Mouse (Mus musculus) liver, embryonic 14.5 days (tissue): ENCODE measurements around the gene Ampd3. TPM values are rescaled to one million over a fixed set of nuclear protein-coding genes. Genes with fewer than 3 reads are reported as not detected.

ENCODE experiments used
- ATAC-seq: fragments of 200-750 bp; cut with Nextera tagmentation; 2 replicates; pipeline ENCODE4 v1.8.0; 2017; ENCODE audit warnings: moderate number of reproducible peaks, mild to moderate bottlenecking, moderate library complexity; ENCODE audit not compliant: insufficient read depth
- DNase-seq, 3 experiments: peaks; one replicate each; pipeline ENCODE4 v3.0.0-alpha.2; 2012 to 2013; ENCODE audit warnings: low read depth in 3 of 3, low spot score in 3 of 3
- H3K27ac ChIP-seq: fragments of 300-500 bp; sonication (generic); 2 replicates; pipeline ENCODE4 v1.5.1; 2014; ENCODE audit warnings: moderate library complexity, mild to moderate bottlenecking, control low read depth, inconsistent platforms
- H3K27me3 ChIP-seq: fragments of 300-500 bp; sonication (generic); 2 replicates; pipeline ENCODE4 v1.6.1; 2014; ENCODE audit warnings: mild to moderate bottlenecking, low read length, moderate library complexity; ENCODE audit not compliant: control insufficient read depth, insufficient read depth
- H3K36me3 ChIP-seq: fragments of 300-500 bp; sonication (generic); replicated peaks from 2 replicates; pipeline ENCODE4 v1.6.1; 2014; ENCODE audit warnings: low read depth; ENCODE audit not compliant: control insufficient read depth, insufficient read depth
- H3K4me1 ChIP-seq, 2 experiments: fragments of 200-500 bp in 1 of 2; fragments of 300-500 bp in 1 of 2; sonication (generic) in 1 of 2; replicated peaks; 2 replicates each; pipeline ENCODE4 v1.6.1; 2012 to 2014; ENCODE audit warnings: antibody characterized with exemption in 1 of 2, inconsistent platforms in 1 of 2, low read length in 1 of 2; ENCODE audit not compliant: control insufficient read depth in 2 of 2, insufficient read depth in 2 of 2
- H3K4me2 ChIP-seq: fragments of 300-500 bp; sonication (generic); 2 replicates; pipeline ENCODE4 v1.6.1; 2014; ENCODE audit warnings: low read depth, mild to moderate bottlenecking, control low read depth, moderate library complexity
- H3K4me3 ChIP-seq, 2 experiments: fragments of 200-500 bp in 1 of 2; fragments of 300-500 bp in 1 of 2; sonication (generic) in 1 of 2; 2 replicates each; pipeline ENCODE4 v1.5.1; 2012 to 2014; ENCODE audit warnings: low read depth in 2 of 2, low read length in 2 of 2, mild to moderate bottlenecking in 2 of 2, control low read depth in 1 of 2, inconsistent platforms in 1 of 2, moderate library complexity in 1 of 2; ENCODE audit not compliant: insufficient read depth in 1 of 2
- H3K9ac ChIP-seq: fragments of 300-500 bp; sonication (generic); replicated peaks from 2 replicates; pipeline ENCODE4 v1.6.1; 2014; ENCODE audit warnings: mild to moderate bottlenecking, control low read depth, moderate library complexity
- H3K9me3 ChIP-seq: fragments of 300-500 bp; sonication (generic); 2 replicates; pipeline ENCODE4 v1.6.1; 2016; ENCODE audit warnings: low read length, mixed read lengths; ENCODE audit not compliant: control insufficient read depth
- CTCF ChIP-seq: IDR thresholded peaks from 2 replicates; pipeline ENCODE4 v1.5.1; 2016; ENCODE audit warnings: antibody characterized with exemption, low read depth, control low read depth
- EP300 ChIP-seq: IDR thresholded peaks from 2 replicates; pipeline ENCODE4 v1.6.1; 2016; ENCODE audit warnings: antibody characterized with exemption, low read depth
- WGBS: fragments of 180-500 bp; shearing (Covaris S2); extraction: QIAGEN DNeasy Blood & Tissue Kit; methylation state at CpG from one replicate; pipeline ENCODE4 v1.1.7; 2014; ENCODE audit not compliant: insufficient replicate concordance; 5-methylcytosine and 5-hydroxymethylcytosine counted together
- polyA plus RNA-seq, 2 experiments: library from polyadenylated mRNA; depleted of rRNA in 1 of 2; stranded (reverse) in 1 of 2; unstranded in 1 of 2; fragments of >200 nt; fragmentation: Nextera tagmentation in 1 of 2; extraction: Ambion mirVana in 1 of 2; gene quantifications; 2 replicates each; pipeline versions ENCODE4 v1.2.1 to v1.2.3; 2012 to 2014

Ampd3 gene
- polyA plus RNA-seq, 2 experiments, result 21.9 to 28.6 TPM

DNA sequence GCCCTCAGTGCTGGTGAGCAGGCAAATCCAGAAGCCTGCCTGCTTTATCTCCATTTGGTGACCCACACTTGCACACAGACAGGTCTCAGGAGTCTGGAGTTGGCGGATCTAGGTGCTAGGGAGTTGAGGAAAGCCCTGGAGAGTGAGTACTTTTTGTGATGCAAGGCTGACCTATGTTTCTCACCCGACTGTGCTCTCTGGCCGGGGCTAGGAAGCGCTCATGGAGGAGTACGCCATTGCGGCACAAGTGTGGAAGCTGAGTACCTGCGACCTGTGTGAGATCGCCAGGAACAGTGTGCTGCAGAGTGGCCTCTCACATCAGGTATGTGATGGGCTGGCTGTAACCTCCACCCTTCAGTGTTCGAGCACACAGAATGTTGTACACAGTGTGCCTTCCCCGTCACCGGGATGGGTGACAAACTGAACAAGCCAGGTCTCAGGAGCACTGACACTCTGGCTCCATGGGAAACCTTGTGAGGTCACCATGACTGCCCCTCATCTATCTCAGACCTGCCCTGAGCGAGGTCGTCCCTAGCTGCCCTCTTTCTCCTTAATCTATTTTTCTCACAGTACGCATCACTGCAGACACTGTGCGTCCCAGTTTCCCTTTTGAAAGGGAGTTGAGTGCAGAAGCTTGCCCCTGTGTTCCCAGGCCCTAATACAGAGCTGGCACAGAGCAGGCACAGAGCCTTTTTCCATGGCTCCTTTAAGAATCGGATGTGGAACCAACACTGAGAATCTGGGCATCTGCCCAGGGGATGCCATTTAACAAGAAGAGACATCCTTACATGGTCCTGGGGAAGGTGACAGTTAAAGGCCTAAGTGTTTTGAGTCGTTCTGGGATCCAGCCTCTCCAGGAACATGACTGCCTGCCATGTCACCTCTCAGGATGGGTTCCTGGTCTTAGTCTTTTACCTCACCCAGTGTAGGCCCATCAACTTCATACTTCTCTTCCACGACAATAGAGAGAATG lies 41.9 kb downstream of the Ampd3 start:
- no peak overlapping the region for H3K9ac ChIP-seq
- H3K9me3 ChIP-seq, result no peaks in the 10 kb centered on the region
- 84% methylated on average over 18 of the region's 18 CpGs for WGBS
- H3K36me3 ChIP-seq, result peaks cover 53% of the 10 kb centered on the region
- no peak overlapping the region for H3K4me2 ChIP-seq
- no peak for ATAC-seq
- TF ChIP-seq CTCF, result no peak
- TF ChIP-seq EP300, result no peak
- H3K4me1 ChIP-seq, result no peaks in the 10 kb centered on the region
- DNase-seq, result no peak
- H3K27ac ChIP-seq, result no peak overlapping the region
- H3K27me3 ChIP-seq, result no peaks in the 10 kb centered on the region
- no peak overlapping the region for H3K4me3 ChIP-seq

DNA sequence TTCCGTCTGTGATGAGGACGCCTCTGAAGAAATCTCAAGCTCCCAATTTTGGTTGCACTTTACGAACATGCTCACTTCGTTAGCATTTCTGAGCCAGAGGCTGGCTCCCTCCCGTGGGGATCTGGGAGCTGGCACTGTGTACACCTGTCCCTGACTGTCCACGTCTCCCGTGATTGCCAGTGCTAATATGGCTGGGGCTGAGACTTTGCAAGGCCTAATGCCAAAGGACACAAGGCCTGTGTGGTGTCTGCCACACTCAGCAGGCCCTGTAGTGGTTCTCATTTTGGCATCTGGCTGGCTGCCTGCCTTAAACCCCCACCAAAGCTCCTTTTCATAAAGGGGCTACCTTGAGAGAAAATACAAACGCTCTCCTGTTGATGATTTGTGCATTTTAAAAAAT lies 43.0 kb downstream of the Ampd3 start:
- DNase-seq (no peak), ATAC-seq (no peak)
- peaks cover 53% of the 10 kb centered on the region for H3K36me3 ChIP-seq
- 88% methylated on average over 8 of the region's 8 CpGs for WGBS
- no peaks in the 10 kb centered on the region for H3K27me3 ChIP-seq
- H3K4me3 ChIP-seq, result no peak overlapping the region
- H3K27ac ChIP-seq, result no peak overlapping the region
- no peaks in the 10 kb centered on the region for H3K4me1 ChIP-seq
- TF ChIP-seq CTCF, result no peak
- TF ChIP-seq EP300, result no peak
- H3K4me2 ChIP-seq, result no peak overlapping the region
- no peaks in the 10 kb centered on the region for H3K9me3 ChIP-seq
- no peak overlapping the region for H3K9ac ChIP-seq

DNA sequence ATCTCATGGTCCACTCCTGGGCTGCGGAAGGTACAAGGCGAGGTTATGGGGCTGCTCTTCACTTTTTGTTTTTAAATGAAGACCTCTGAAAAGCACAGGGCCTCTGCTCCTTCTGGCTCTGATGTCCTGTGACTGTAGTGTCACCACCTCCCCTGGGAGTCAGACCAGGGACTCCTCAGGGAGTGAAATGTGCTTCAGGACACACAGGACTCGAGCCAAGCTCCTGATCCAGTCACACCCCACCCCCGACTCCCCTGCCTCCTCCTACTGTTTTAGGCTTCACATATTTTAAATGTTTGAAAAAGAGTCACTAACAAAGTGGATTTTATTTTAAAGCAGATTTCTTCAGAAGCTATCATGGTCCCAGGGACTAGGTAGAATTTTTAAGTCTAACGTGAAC lies 43.5 kb downstream of the Ampd3 start:
- DNase-seq (no peak), ATAC-seq (no peak)
- WGBS, result 78% methylated on average over 5 of the region's 5 CpGs
- TF ChIP-seq EP300 (no peak), CTCF (no peak)
- Histone ChIP-seq H3K9me3 (no peaks in the 10 kb centered on the region), H3K4me2 (no peak overlapping the region), H3K36me3 (peaks cover 52% of the 10 kb centered on the region), H3K4me3 (no peak overlapping the region), H3K4me1 (no peaks in the 10 kb centered on the region), H3K27ac (no peak overlapping the region), H3K27me3 (no peaks in the 10 kb centered on the region), H3K9ac (no peak overlapping the region)

DNA sequence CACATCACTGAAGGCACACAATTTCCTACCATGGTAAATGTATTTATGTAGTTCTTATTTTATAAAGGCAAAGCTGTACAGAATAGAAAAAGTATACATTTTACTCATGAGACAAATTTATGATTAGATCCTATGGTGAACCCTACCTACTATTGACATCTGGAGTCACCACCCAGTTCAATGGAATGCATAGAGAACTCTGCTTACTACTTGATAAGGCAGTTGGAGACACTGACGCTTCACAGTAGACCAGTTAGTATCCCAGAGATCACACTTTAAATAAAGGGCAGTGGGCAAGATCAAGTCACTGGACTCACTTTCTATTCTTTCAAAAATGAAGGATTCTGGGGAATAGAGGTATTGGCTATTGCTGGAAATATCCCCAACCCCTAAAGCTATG lies 46.0 kb downstream of the Ampd3 start:
- H3K27ac ChIP-seq, result no peak overlapping the region
- H3K4me2 ChIP-seq, result no peak overlapping the region
- no peak for TF ChIP-seq EP300
- no peak for TF ChIP-seq CTCF
- H3K27me3 ChIP-seq, result no peaks in the 10 kb centered on the region
- H3K4me3 ChIP-seq, result no peak overlapping the region
- ATAC-seq (no peak), DNase-seq (no peak)
- no peaks in the 10 kb centered on the region for H3K9me3 ChIP-seq
- WGBS, result 32% methylated on average over 1 of the region's 1 CpGs
- peaks cover 7 to 10% of the 10 kb centered on the region in 2 experiments for H3K4me1 ChIP-seq
- H3K9ac ChIP-seq, result no peak overlapping the region
- H3K36me3 ChIP-seq, result peaks cover 42% of the 10 kb centered on the region

DNA sequence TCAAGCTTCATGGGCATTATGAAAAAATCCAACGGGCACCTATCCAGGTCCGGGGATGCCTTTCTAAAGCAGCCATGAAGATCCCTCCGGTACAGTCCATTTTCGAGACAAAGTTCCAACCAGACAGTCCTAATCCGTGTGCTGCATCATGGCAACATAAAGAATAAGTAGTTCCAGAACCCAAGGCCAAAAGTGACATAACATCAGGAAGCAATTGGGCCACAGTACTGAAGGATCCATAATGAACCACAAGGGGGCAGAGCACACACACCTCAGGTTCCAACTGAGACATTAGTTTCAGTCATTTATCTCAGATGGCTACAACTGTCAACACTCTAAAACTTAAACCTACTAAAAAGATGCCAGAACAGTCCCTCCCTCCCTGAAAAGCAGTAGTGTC lies 48.0 kb downstream of the Ampd3 start:
- Histone ChIP-seq H3K9me3 (no peaks in the 10 kb centered on the region), H3K4me1 (peaks cover 15 to 21% of the 10 kb centered on the region in 2 experiments), H3K9ac (no peak overlapping the region), H3K4me3 (no peak overlapping the region), H3K4me2 (no peak overlapping the region), H3K27ac (no peak overlapping the region), H3K36me3 (peaks cover 38% of the 10 kb centered on the region), H3K27me3 (no peaks in the 10 kb centered on the region)
- DNase-seq, result peak; percentile 50 to 53 (median 52)
- peak; percentile 17; the same call in 1 of the 2 replicates for ATAC-seq
- WGBS, result 62% methylated on average over 5 of the region's 5 CpGs
- TF ChIP-seq EP300, result no peak
- TF ChIP-seq CTCF, result peak; percentile 89
